Mouse (Mus musculus) macrophage (primary cell): ENCODE measurements around the gene Mmp24. TPM values are rescaled to one million over a fixed set of nuclear protein-coding genes. Genes with fewer than 3 reads are reported as not detected.
A peak's percentile ranks its signal among the peaks of the same experiment; 100 is the strongest.
"Not testable (repeated sequence)": the region's sequence is repeated elsewhere in the genome, so short reads cannot be mapped to it uniquely, and the experiment has no call there.

Experiments used
- H3K27ac ChIP-seq: fragments of 350-480 bp; formaldehyde crosslinking; 2 replicates; pipeline ENCODE4 v1.9.0; 2021
- H3K36me3 ChIP-seq: fragments of 350-480 bp; formaldehyde crosslinking; 2 replicates; pipeline ENCODE4 v1.9.0; 2021; ENCODE audit errors: inconsistent target
- H3K4me3 ChIP-seq: fragments of 350-480 bp; formaldehyde crosslinking; 2 replicates; pipeline ENCODE4 v1.9.0; 2021; ENCODE audit errors: inconsistent target
- H3K79me2 ChIP-seq: fragments of 350-480 bp; formaldehyde crosslinking; 2 replicates; pipeline ENCODE4 v1.9.0; 2021; ENCODE audit errors: inconsistent target
- WGBS: methylation state at CpG from one replicate; pipeline ENCODE4 v1.1.7; 2026; ENCODE audit warnings: inconsistent platforms; ENCODE audit not compliant: missing documents; 5-methylcytosine and 5-hydroxymethylcytosine counted together
- polyA plus RNA-seq: library from polyadenylated mRNA; stranded (reverse); fragments of 250-400 nt; gene quantifications from 3 replicates; pipeline ENCODE4 v1.2.4, GENCODE M21; 2018; ENCODE audit warnings: inconsistent platforms

Gene Mmp24
- polyA plus RNA-seq, 1 experiment from 2014 or later: 0.04 TPM

DNA sequence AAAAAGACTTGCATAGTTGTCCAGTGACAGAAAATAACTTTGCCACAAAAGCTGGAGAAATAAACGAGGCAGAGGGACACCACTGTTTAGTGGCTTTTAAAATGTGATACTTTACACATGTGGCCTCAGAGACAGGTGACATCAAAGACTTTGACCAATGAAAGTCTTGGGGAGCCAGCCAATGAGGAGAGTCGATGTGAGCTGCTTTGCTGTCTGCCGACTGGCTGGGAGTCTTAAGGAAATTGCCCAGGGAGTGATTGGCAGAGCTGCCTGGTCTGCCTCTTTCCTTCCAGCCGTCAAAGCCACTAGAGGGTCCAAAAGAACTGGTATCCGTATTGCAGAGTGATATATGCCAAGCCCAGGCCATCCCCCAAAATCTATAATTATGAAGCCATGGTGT, 39.7 kb downstream of the Mmp24 start:
- Histone ChIP-seq H3K36me3 (no peaks in the 10 kb centered on the region), H3K27ac (no peak overlapping the region), H3K79me2 (peaks cover 12% of the 10 kb centered on the region; the same call in 1 of the 2 replicates), H3K4me3 (no peak overlapping the region)
- 24% methylated on average over 5 of the region's 5 CpGs for WGBS

DNA sequence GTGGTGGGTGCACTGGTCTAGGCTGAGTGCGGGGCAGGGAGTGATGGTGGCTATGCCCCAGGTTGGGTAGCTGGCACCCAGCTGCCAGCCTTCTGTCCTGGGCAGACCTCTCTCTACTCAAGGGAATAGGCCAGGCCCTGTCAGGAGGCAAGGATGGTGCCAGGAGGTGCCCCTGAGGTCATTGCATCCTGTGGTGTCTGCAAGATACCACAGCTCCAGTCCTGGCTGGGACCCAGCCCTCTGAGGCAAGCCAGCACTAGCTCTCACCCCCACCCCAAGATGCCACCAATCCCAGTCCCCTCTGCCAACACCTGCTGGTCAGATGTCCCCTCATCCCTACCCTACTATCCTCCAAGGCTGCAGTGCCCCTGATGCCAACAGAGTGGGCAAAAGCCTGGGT, 41.0 kb downstream of the Mmp24 start:
- Histone ChIP-seq H3K36me3 (0 out of 2 replicates have a peak, but pooled peaks cover 5% of the 10 kb centered on the region), H3K79me2 (peaks cover 13% of the 10 kb centered on the region; the same call in 1 of the 2 replicates), H3K27ac (no peak overlapping the region), H3K4me3 (no peak overlapping the region)
- 100% methylated on average over 1 of the region's 1 CpGs for WGBS

DNA sequence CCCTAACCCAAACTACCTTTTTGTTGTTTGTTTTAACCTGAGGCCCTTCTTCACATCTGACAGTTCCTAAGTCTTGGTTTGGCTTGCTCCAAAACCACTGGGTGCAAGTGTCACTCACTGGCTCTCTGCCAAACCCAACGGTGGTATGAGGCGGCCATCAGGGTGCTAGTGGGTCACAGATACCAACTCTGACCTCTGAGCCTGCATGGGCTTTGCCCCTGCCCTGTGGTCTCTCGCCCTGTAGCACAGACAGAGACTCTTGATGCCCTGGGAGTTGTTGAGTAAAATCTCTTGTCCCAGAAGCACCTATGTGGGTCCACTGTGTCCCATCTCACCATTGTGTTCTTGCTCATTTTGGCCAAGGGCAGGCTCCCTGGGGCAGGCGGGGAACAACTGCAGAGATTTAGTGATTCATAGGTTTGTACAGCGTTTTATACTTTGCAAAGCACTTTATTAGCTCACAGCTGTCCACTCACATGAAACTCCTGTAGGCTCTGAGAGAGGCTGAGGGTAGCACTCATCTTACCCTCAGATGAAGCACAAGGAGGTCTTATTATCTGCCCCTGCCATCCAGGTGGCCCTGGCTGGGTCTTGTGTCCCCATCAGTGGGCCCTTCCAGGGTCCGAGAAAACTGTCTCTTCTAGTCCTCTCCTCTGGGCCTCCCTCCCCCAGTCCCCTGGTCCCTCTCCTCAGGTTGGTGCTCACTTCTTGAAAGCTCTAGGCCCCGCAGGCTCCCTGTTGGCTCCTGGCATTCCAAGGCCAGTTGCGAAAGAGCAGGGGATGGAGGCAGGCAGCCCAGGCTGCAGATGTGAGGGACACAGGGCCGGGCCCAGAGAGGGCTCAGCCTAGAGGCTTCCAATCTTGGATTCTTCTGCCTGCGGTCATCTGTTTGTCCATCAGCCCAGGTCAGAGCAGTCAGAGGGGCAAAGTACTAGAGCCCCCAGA, 42.4 kb downstream of the Mmp24 start:
- WGBS: 77% methylated on average over 9 of the region's 10 CpGs
- H3K4me3 ChIP-seq: peak overlapping the region; percentile 78; the same call in 1 of the 2 replicates
- peaks cover 24% of the 10 kb centered on the region; the same call in 1 of the 2 replicates for H3K79me2 ChIP-seq
- H3K27ac ChIP-seq: no peak overlapping the region
- peaks cover 17% of the 10 kb centered on the region for H3K36me3 ChIP-seq

DNA sequence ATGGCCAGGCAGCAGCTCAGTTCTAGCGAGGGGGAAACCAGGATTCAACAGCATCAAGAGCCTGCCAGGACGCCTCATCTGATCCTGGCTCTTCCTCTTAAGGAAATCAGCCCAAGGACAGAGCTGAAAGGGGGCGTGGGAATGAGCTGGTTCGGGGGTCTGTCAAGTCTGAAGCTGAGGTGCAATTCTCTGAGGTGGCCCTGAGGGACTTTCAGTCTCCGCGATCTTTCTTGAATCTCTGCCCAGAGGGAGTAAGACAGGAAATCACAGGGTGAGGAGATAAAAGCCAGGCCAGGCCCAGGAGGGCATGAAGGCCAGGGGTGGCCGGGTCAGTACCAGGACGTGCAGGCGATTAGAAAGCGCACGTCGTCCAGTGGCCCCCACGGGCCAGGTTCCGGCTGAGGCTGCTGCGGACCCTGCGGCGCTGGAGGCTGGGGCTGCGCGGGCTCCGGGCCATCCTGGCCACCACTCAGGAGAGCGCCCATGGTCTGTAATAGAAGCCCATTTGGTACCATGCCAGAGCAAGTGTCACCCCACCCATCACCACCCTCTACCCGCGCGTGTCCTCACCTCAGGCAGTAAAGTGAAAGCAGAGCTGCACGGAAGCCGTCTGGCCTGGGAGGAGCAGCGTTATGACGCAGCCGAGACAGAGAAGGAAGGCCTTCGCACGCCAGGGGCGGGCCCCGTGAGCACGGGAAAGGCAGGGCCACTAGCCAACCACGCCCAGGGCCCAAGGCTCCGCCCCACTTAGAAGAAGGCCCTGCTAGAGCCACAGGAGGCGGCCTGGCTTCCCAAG, 43.7 kb downstream of the Mmp24 start:
- WGBS: 1% methylated on average over 34 of the region's 37 CpGs
- peaks cover 29% of the 10 kb centered on the region for H3K36me3 ChIP-seq
- H3K79me2 ChIP-seq: peaks cover 36% of the 10 kb centered on the region
- peak overlapping the region; percentile 63 for H3K27ac ChIP-seq
- H3K4me3 ChIP-seq: peak overlapping the region; percentile 78

DNA sequence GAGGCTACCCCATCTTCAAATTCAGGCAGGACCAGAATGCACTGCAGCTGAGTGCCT, 44.1 kb downstream of the Mmp24 start, which contains the start of gene BC029722:
TSS of gene BC029722 (minus strand) at position 35 of the 57 bp plus-strand sequence.
- peak within 1 kb of the TSS; percentile 63 for H3K27ac ChIP-seq
- H3K36me3 ChIP-seq: peaks cover 32% of the 10 kb centered on the region
- H3K4me3 ChIP-seq: peak within 1 kb of the TSS; percentile 78
- H3K79me2 ChIP-seq: peaks cover 40% of the 10 kb centered on the region

DNA sequence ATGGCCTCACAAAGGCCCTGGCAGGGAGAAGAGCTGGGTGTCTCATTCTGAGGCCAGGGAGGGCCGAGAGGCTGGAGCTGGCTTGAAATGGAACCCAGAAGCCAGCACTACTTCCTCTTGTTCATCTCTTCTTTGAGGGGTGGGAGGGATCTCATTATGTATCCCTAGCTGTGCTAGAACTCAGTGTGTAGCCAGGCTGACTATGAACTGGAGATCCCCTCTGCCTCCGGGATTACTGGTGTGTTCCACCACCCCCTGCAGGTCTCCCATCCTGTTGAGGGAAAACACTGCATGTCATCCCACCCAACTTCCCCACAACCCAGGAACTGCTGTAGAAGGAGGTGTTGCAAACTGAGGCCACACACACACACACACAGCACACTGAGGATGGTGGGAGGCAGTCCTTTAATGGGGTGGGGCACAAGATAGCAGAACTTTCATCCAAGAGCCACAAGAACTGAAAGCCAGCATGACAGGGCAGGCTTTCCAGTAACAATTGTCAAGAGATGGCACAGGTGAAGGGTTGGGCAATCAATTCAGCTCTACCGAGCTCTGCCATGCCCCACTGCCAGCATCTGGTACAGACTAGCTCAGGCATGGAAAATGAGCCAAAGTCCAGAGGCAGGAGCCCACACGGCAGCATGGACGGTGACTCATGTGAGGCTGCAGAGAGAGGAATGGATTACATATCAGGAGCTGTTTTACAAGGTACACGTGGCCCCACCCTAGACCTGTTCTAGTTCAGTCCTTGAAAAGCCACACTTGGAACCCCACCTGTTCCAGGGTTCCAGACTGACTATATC, 44.5 kb downstream of the Mmp24 start:
- Histone ChIP-seq H3K27ac (peak overlapping the region; percentile 63), H3K36me3 (peaks cover 32% of the 10 kb centered on the region), H3K4me3 (no peak overlapping the region), H3K79me2 (peaks cover 44% of the 10 kb centered on the region)
- WGBS: 52% methylated on average over 6 of the region's 6 CpGs

DNA sequence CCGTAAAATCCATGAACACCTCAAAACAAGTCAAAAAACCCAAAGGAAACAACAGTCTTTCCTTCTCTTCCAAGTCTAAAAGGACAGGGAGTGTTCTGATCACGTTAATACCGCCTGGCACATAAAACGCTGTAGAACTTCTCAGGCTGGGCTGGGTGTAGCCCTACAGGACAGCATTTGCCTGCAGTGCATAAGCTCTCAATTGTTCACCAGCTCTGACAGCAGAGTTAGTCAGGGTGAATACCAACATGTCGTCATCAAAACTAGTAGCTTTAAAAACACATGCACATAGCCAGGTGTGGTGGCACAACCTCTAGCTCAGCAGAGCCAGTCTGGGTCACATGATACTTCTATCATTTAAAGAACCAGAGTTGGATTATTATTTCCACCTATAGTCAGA, 45.6 kb downstream of the Mmp24 start:
- Histone ChIP-seq H3K36me3 (peaks cover 32% of the 10 kb centered on the region), H3K27ac (no peak overlapping the region), H3K4me3 (no peak overlapping the region), H3K79me2 (peaks cover 56% of the 10 kb centered on the region)
- WGBS: 96% methylated on average over 5 of the region's 5 CpGs

DNA sequence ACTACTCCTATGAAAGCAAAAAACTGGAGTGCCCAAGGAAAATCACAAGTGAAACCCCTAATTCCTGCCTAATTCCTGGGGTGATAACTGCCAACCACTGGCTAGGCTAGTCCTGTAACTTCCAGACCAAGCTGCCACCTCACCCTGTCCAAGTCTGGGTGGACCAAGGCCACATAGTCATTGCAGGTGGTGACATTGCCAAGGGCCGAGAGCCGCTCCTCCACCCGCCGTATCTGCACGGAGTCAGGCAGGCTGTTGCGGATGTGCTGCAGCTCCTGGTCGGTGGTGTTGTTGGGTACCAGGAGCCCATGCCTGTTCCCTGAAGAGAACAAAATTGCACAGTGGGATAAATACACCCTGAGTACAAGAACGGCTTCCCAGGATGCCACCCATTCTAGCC, 48.6 kb downstream of the Mmp24 start:
- peaks cover 32% of the 10 kb centered on the region for H3K36me3 ChIP-seq
- no peak overlapping the region for H3K4me3 ChIP-seq
- H3K79me2 ChIP-seq: peaks cover 49% of the 10 kb centered on the region
- 94% methylated on average over 7 of the region's 8 CpGs for WGBS
- H3K27ac ChIP-seq: no peak overlapping the region

DNA sequence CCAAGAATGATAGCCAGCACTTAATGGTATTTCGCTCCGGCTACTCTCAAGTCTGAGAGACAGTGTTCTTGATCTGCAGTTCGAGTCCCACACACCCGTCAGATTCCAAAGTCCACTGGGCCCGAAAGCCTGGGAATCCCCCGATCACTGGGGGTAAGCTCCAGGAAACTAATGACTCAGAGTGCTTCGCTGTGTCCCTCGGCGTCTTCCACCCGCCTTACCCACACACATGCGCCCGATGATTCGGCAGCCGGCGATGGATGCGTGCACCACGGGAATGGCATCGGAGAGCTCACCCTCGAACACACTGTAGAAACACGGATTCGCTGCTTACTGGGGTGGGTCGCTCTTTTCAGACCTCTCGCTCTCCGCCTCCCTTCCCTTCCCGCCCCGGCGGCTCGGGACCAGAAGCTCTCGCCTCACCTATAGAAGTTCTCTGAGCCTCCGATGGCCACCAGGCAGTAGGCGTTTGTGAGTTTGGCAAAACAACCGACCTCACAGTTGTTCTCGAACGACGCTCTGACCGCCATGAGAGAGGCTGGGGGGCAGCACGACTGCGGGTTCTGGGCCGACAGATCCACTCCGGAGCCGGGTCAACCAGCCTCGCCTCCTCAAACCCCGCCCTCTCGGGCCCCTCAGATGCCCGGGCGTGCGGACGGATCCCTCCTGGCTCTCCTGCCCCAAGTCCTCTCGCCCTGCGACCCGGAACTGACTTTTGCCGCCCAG, 50.9 kb downstream of the Mmp24 start:
- Histone ChIP-seq H3K27ac (peak overlapping the region; percentile 72), H3K36me3 (peaks cover 27% of the 10 kb centered on the region), H3K4me3 (peak overlapping the region; percentile 95), H3K79me2 (peaks cover 49% of the 10 kb centered on the region)
- 2% methylated on average over 52 of the region's 52 CpGs for WGBS

DNA sequence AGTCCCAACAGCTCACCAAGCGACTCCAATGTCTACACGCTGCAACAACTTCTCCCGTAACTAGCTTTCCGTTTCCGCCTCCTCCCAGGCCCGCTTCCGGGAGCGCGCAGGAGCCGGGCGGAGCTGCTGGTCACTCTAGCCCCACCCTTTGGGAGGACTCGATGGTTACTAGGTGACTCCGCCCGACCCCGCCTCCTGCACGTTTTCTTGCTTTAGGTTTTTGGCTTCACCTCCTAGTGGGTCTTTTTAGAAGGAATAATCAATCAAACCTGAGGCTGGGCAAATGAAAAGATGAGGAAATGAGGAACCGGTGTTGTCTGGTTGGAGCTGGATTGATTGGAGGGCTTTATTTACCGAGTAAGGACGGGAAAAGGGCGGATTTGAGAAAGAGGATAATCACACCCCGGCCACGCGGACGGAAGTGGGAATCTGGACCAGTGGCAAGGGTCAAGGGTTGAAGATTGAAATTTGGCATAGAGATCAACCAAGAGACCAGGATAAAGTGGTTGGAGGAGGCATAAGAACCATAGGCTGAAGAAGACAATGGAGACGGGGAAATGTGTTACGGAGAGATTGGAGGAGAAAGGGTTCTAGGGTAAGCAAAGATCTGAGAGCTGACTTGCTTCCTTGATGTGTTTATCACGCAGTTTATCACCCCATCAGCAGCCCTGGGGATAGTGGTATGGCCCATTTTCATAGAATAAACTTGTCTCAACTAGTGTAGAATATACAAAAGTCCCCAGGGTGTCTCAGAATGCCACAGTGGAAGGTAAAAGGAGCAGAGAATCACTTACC, 51.7 kb downstream of the Mmp24 start, which contains the start of gene Eif6:
TSS of gene Eif6 (minus strand) at position 296 of the 795 bp plus-strand sequence.
- H3K4me3 ChIP-seq: peak within 1 kb of the TSS; percentile 95
- 3% methylated on average over 27 of the region's 27 CpGs for WGBS
- peaks cover 44% of the 10 kb centered on the region for H3K79me2 ChIP-seq
- peak within 1 kb of the TSS; percentile 72 for H3K27ac ChIP-seq
- H3K36me3 ChIP-seq: peaks cover 22% of the 10 kb centered on the region

DNA sequence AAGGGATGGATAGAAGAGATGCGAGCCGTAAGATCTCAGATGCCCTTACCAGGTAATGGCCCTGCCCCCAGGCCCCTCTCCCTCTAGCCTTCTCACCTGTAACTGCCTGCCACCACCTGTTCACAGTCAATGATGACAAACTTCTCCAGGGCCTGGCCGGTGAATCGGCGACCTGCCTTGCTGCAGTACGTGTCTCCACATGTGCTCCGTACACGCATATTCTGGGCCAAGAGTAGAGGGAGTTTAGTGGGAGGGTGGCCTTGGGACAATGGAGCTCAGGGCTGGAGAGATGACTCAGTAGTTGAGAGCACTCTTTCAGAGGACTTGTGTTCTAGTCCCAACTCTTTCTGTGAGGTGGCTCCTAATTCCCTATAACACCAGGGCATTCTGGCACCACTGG, 55.7 kb downstream of the Mmp24 start:
- Histone ChIP-seq H3K27ac (no peak overlapping the region), H3K79me2 (peaks cover 5% of the 10 kb centered on the region), H3K36me3 (no peaks in the 10 kb centered on the region), H3K4me3 (no peak overlapping the region)
- WGBS: 90% methylated on average over 8 of the region's 8 CpGs

DNA sequence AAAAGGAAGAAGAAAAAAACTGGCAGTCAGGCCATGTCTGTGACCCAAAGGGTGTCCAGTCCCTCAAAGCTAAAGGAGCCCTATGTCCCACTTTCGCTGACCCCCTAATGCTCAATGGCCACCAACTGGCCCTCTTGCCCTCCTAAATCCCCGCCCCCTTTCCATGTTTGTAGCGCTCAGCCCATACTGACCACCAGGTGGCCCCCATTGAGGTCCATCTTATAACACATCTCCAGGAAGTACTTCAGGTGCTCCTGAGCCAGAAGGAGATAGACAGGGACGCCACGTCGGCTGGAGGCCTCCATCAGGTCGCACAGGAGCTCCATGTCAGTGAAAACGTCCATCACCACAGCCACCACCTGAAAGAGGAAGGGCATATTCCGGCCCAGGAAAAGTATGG, 56.2 kb downstream of the Mmp24 start:
- Histone ChIP-seq H3K4me3 (no peak overlapping the region), H3K27ac (no peak overlapping the region), H3K36me3 (no peaks in the 10 kb centered on the region), H3K79me2 (peaks cover under 1% of the 10 kb centered on the region; the same call in 1 of the 2 replicates)
- 62% methylated on average over 9 of the region's 9 CpGs for WGBS

DNA sequence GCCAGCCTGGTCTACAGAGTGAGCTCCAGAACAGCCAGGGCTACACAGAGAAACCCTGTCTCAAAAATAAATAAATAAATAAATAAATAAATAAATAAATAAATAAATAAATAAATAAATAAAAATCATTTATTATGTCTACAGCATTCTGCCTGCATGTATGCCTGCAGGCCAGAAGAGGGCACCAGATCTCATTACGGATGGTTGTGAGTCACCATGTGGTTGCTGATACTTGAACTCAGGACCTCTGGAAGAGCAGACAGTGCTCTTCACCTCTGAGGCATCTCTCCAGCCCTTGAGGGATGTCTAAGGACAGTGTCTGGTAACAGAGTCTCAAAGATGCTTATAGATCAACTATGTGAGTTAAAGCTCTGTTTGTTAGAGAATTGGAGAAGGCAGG, 56.9 kb downstream of the Mmp24 start:
- not testable (repeated sequence) for H3K79me2 ChIP-seq, H3K27ac ChIP-seq
- 80% methylated on average over 1 of the region's 1 CpGs for WGBS

More for the DNA sequence above, 56.9 kb downstream of the Mmp24 start:
- H3K4me3 ChIP-seq, H3K36me3 ChIP-seq: not testable (repeated sequence)
